Mouse (Mus musculus) MEL (cell line): ENCODE measurements around the gene Ap3b2. TPM values are rescaled to one million over a fixed set of nuclear protein-coding genes. Genes with fewer than 3 reads are reported as not detected.
A peak's percentile ranks its signal among the peaks of the same experiment; 100 is the strongest.
"Not testable (repeated sequence)": the region's sequence is repeated elsewhere in the genome, so short reads cannot be mapped to it uniquely, and the experiment has no call there.

Source experiments
- DNase-seq: peaks from one replicate; pipeline ENCODE4 v3.0.0; 2011; ENCODE audit warnings: low read depth, low spot score
- H3K27ac ChIP-seq: 2 replicates; pipeline ENCODE4 v1.5.1; 2012; ENCODE audit warnings: low read depth, mild to moderate bottlenecking, control low read depth, low read length, moderate library complexity; ENCODE audit not compliant: control insufficient read depth
- H3K27me3 ChIP-seq, 2 experiments: fragments of 150-350 bp in 1 of 2; sonication (generic) in 1 of 2; 2 replicates each; pipeline ENCODE4 v1.6.1; 2012; ENCODE audit warnings: low read length in 2 of 2, mild to moderate bottlenecking in 2 of 2, improper control_type of control experiment in 1 of 2, moderate library complexity in 1 of 2; ENCODE audit not compliant: insufficient read depth in 2 of 2, control insufficient read depth in 1 of 2
- H3K36me3 ChIP-seq, 2 experiments: 2 replicates each; pipeline ENCODE4 v1.6.1; 2012 to 2014; ENCODE audit warnings: low read length in 2 of 2, improper control_type of control experiment in 1 of 2, inconsistent platforms in 1 of 2, mild to moderate bottlenecking in 1 of 2; ENCODE audit not compliant: insufficient read depth in 2 of 2, control insufficient read depth in 1 of 2
- H3K4me1 ChIP-seq, 2 experiments: fragments of 150-350 bp in 1 of 2; sonication (generic) in 1 of 2; 2 replicates each; pipeline ENCODE4 v1.6.1; 2012; ENCODE audit warnings: low read length in 2 of 2, improper control_type of control experiment in 1 of 2, mild to moderate bottlenecking in 1 of 2; ENCODE audit not compliant: insufficient read depth in 2 of 2, control insufficient read depth in 1 of 2
- H3K4me3 ChIP-seq, 2 experiments: fragments of 150-350 bp in 1 of 2; sonication (generic) in 1 of 2; 2 replicates each; pipeline ENCODE4 v1.5.1; 2012; ENCODE audit warnings: low read depth in 2 of 2, low read length in 2 of 2, mild to moderate bottlenecking in 2 of 2, moderate library complexity in 2 of 2, control low read depth in 1 of 2, improper control_type of control experiment in 1 of 2; ENCODE audit not compliant: control insufficient read depth in 1 of 2, insufficient read depth in 1 of 2
- H3K79me2 ChIP-seq: 2 replicates; pipeline ENCODE4 v1.6.1; 2012; ENCODE audit warnings: mild to moderate bottlenecking, low read length, moderate library complexity; ENCODE audit not compliant: control insufficient read depth, poor library complexity, insufficient read depth
- H3K9ac ChIP-seq: 2 replicates; pipeline ENCODE4 v1.6.1; 2012; ENCODE audit warnings: low read depth, mild to moderate bottlenecking, control low read depth, low read length, moderate library complexity; ENCODE audit not compliant: control insufficient read depth, poor library complexity, severe bottlenecking
- H3K9me3 ChIP-seq: fragments of 150-350 bp; sonication (generic); replicated peaks from 2 replicates; pipeline ENCODE4 v1.6.1; 2012; ENCODE audit warnings: mild to moderate bottlenecking, low read length, improper control_type of control experiment, moderate library complexity; ENCODE audit not compliant: insufficient read depth
- CHD2 ChIP-seq: IDR thresholded peaks from 2 replicates; pipeline ENCODE4 v1.6.1; 2011; ENCODE audit warnings: low read length, improper control_type of control experiment
- CTCF ChIP-seq, 3 experiments: IDR thresholded peaks in 2 of 3; conservative IDR thresholded peaks in 1 of 3; 2 replicates each; pipeline ENCODE4 v1.5.1; 2011 to 2012; ENCODE audit warnings: low read length in 3 of 3, low read depth in 2 of 3, mild to moderate bottlenecking in 2 of 3, improper control_type of control experiment in 1 of 3, inconsistent platforms in 1 of 3, mixed read lengths in 1 of 3, moderate library complexity in 1 of 3; ENCODE audit not compliant: control insufficient read depth in 1 of 3, insufficient read depth in 1 of 3, poor library complexity in 1 of 3, severe bottlenecking in 1 of 3
- E2F4 ChIP-seq: IDR thresholded peaks from 2 replicates; pipeline ENCODE4 v1.6.1; 2011; ENCODE audit warnings: low read depth, low read length, improper control_type of control experiment, borderline replicate concordance
- ELF1 ChIP-seq: IDR thresholded peaks from 2 replicates; pipeline ENCODE4 v1.6.1; 2014; ENCODE audit warnings: low read depth, mild to moderate bottlenecking, inconsistent platforms, low read length, improper control_type of control experiment, moderate library complexity
- EP300 ChIP-seq, 2 experiments: IDR thresholded peaks; 2 replicates each; pipeline ENCODE4 v1.6.1; 2011; ENCODE audit warnings: improper control_type of control experiment in 2 of 2, low read length in 2 of 2, low read depth in 1 of 2, mild to moderate bottlenecking in 1 of 2
- ETS1 ChIP-seq: IDR thresholded peaks from 2 replicates; pipeline ENCODE4 v1.6.1; 2012; ENCODE audit warnings: low read depth, mild to moderate bottlenecking, inconsistent platforms, low read length, improper control_type of control experiment, moderate library complexity
- GATA1 ChIP-seq: IDR thresholded peaks from 2 replicates; pipeline ENCODE4 v1.6.1; 2011; ENCODE audit warnings: low read depth, low read length, improper control_type of control experiment
- JUND ChIP-seq: IDR thresholded peaks from 2 replicates; pipeline ENCODE4 v1.6.1; 2011; ENCODE audit warnings: low read depth, mild to moderate bottlenecking, improper control_type of control experiment, low read length
- MAFK ChIP-seq: IDR thresholded peaks from 2 replicates; pipeline ENCODE4 v1.6.1; 2011; ENCODE audit warnings: low read depth, mild to moderate bottlenecking, low read length, improper control_type of control experiment, borderline replicate concordance
- MEF2A ChIP-seq: IDR thresholded peaks from 2 replicates; pipeline ENCODE4 v1.6.1; 2014; ENCODE audit warnings: low read depth, mild to moderate bottlenecking, inconsistent platforms, low read length, improper control_type of control experiment; ENCODE audit not compliant: poor library complexity, insufficient replicate concordance, severe bottlenecking; ENCODE audit errors: extremely low read depth
- NELFE ChIP-seq: IDR thresholded peaks from 2 replicates; pipeline ENCODE4 v1.6.1; 2011; ENCODE audit warnings: low read depth, low read length, improper control_type of control experiment
- NRF1 ChIP-seq: IDR thresholded peaks from 2 replicates; pipeline ENCODE4 v1.6.1; 2014; ENCODE audit warnings: low read depth, mild to moderate bottlenecking, inconsistent platforms, low read length, improper control_type of control experiment, moderate library complexity; ENCODE audit not compliant: poor library complexity, insufficient read depth, severe bottlenecking
- POLR2AphosphoS5 ChIP-seq: IDR thresholded peaks from 2 replicates; pipeline ENCODE4 v1.6.1; 2012; ENCODE audit warnings: low read depth, borderline replicate concordance, mild to moderate bottlenecking, inconsistent platforms, low read length, moderate library complexity, mixed read lengths
- SIN3A ChIP-seq: IDR thresholded peaks from 2 replicates; pipeline ENCODE4 v1.6.1; 2012; ENCODE audit warnings: low read length, improper control_type of control experiment, inconsistent platforms
- TBP ChIP-seq: IDR thresholded peaks from 2 replicates; pipeline ENCODE4 v1.8.0; 2011; ENCODE audit warnings: low read depth, low read length, improper control_type of control experiment
- TCF12 ChIP-seq: IDR thresholded peaks from 2 replicates; pipeline ENCODE4 v1.6.1; 2014; ENCODE audit warnings: low read depth, mild to moderate bottlenecking, inconsistent platforms, low read length, improper control_type of control experiment, moderate library complexity
- UBTF ChIP-seq: IDR thresholded peaks from 2 replicates; pipeline ENCODE4 v1.6.1; 2012; ENCODE audit warnings: low read depth, mild to moderate bottlenecking, inconsistent platforms, low read length, improper control_type of control experiment, moderate library complexity, borderline replicate concordance; ENCODE audit not compliant: insufficient read depth
- USF1 ChIP-seq: IDR thresholded peaks from 2 replicates; pipeline ENCODE4 v1.6.1; 2014; ENCODE audit warnings: low read depth, mild to moderate bottlenecking, inconsistent platforms, low read length, improper control_type of control experiment, moderate library complexity
- USF2 ChIP-seq, 2 experiments: IDR thresholded peaks; 2 replicates each; pipeline ENCODE4 v1.6.1; 2011 to 2012; ENCODE audit warnings: improper control_type of control experiment in 2 of 2, low read length in 2 of 2, borderline replicate concordance in 1 of 2, inconsistent platforms in 1 of 2, low read depth in 1 of 2, mild to moderate bottlenecking in 1 of 2; ENCODE audit not compliant: insufficient read depth in 1 of 2
- ZC3H11A ChIP-seq: IDR thresholded peaks from 2 replicates; pipeline ENCODE4 v1.6.1; 2012; ENCODE audit warnings: low read depth, mild to moderate bottlenecking, inconsistent platforms, low read length, improper control_type of control experiment
- ZMIZ1 ChIP-seq: IDR thresholded peaks from 2 replicates; pipeline ENCODE4 v1.6.1; 2012; ENCODE audit warnings: low read depth, mild to moderate bottlenecking, inconsistent platforms, low read length, improper control_type of control experiment, moderate library complexity
- ZNF384 ChIP-seq: IDR thresholded peaks from 2 replicates; pipeline ENCODE4 v1.6.1; 2012; ENCODE audit warnings: low read depth, mild to moderate bottlenecking, inconsistent platforms, low read length, improper control_type of control experiment
- polyA plus RNA-seq, 2 experiments: library from polyadenylated mRNA; stranded (reverse) in 1 of 2; unstranded in 1 of 2; fragments of >175 nt in 1 of 2; fragments of >200 nt in 1 of 2; gene quantifications; 2 replicates each; pipeline versions ENCODE4 v1.2.1 to v1.2.4; 2012; ENCODE audit warnings: low replicate concordance in 2 of 2, low read depth in 1 of 2; ENCODE audit not compliant: insufficient read length in 2 of 2, insufficient read depth in 1 of 2, missing spikeins in 1 of 2
- total RNA-seq: library from RNA; depleted of rRNA; stranded (reverse); fragments of 300-350 nt; gene quantifications from 2 replicates; pipeline ENCODE4 v1.2.3, GENCODE M21; 2012

Gene Ap3b2
- total and polyA plus RNA-seq, 3 experiments, result not detected

DNA sequence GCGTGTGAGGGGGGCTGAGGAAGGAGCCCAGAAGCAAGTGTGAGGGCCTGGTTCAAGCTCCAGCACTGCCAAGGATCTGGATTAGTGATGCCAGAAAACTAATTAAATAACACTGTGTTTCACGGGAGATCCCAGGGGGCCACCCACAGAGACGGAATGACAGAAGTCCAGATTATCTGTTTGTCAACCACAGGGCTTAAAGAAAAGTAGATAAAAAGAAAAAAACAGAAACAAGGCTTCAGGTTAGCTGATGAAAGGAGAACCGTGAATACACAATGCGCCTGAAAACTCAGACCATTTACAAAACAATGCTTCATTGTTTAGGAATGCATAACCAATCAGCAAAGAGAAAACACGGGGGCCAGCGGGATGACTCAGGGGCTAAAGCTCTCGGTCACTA is 12.9 kb downstream of the Ap3b2 start:
- H3K27ac ChIP-seq, result no peak overlapping the region
- TF ChIP-seq CTCF (IDR thresholded peaks at IDR 0.05 in 2 of 3, conservative IDR thresholded peaks at IDR 0.05 in 1 of 3; ENCODE audit: control insufficient read depth in 1 of 3, insufficient read depth in 1 of 3, low read depth in 2 of 3, low read length in 3 of 3, poor library complexity in 1 of 3, severe bottlenecking in 1 of 3) (no peak), ZMIZ1 (no peak), NELFE (no peak), GATA1 (no peak), POLR2AphosphoS5 (no peak), MAFK (no peak), UBTF (no peak), NRF1 (no peak), MEF2A (no peak), ETS1 (no peak), SIN3A (no peak), TBP (no peak), EP300 (IDR thresholded peaks at IDR 0.05; ENCODE audit: low read depth in 1 of 2, low read length in 2 of 2) (no peak), CHD2 (no peak), E2F4 (no peak), USF2 (IDR thresholded peaks at IDR 0.05; ENCODE audit: borderline replicate concordance in 1 of 2, insufficient read depth in 1 of 2, low read depth in 1 of 2, low read length in 2 of 2) (no peak), JUND (no peak), ZC3H11A (no peak), TCF12 (no peak)
- H3K27me3 ChIP-seq, result no peaks in the 10 kb centered on the region; a peak in 1 of 4 replicates
- no peak overlapping the region for H3K4me3 ChIP-seq
- no peak for DNase-seq
- H3K9ac ChIP-seq, result no peak overlapping the region
- H3K4me1 ChIP-seq, result no peaks in the 10 kb centered on the region
- no peaks in the 10 kb centered on the region for H3K79me2 ChIP-seq
- no peaks in the 10 kb centered on the region for H3K36me3 ChIP-seq
- H3K9me3 ChIP-seq, result no peaks in the 10 kb centered on the region

DNA sequence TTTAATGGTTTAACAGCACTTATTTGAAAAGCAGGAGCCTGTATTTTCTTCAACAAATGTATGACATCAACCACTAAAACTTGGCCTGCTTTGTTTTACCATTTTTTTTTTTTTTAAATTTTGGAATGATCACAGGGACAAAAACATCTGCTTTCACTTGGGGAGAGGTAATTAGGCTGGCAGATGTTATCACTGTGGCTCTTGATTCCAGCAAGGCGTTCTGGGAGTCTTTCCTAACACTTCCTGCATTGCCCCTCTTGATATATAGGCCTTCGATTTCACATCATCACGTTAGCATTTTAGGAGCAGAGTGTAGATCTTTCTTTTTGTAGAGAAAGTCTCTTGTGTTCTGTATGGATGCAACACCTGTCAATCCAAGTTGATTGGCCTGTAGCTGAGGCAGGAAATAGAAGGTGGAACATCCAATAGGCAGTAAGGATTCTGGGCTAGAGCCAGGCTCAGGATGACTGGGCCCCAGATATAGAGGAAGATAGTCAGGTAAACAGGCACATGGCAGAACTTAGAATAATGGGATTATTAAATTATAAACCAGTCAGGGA is 14.1 kb downstream of the Ap3b2 start:
- Histone ChIP-seq H3K27ac (no peak overlapping the region), H3K9me3 (no peaks in the 10 kb centered on the region), H3K4me1 (no peaks in the 10 kb centered on the region), H3K4me3 (no peak overlapping the region), H3K36me3 (no peaks in the 10 kb centered on the region), H3K27me3 (no peaks in the 10 kb centered on the region; a peak in 1 of 4 replicates), H3K79me2 (no peaks in the 10 kb centered on the region), H3K9ac (no peak overlapping the region)
- peak; percentile 4 for DNase-seq
- TF ChIP-seq UBTF (no peak), ZNF384 (no peak), NELFE (no peak), E2F4 (no peak), POLR2AphosphoS5 (no peak), USF1 (no peak), ELF1 (no peak)

- DNase-seq, H3K9ac ChIP-seq, H3K27ac ChIP-seq, H3K27me3 ChIP-seq, H3K9me3 ChIP-seq, H3K4me3 ChIP-seq, H3K36me3 ChIP-seq, H3K4me1 ChIP-seq, H3K79me2 ChIP-seq: not testable (repeated sequence)
Observed at GRCm38 (mm10) chr7:81478261-81478660, 15.5 kb downstream of the Ap3b2 start.
